Mouse (Mus musculus): Measurements from ENCODE around the gene Slitrk3.
"Not testable (repeated sequence)": the region's sequence is repeated elsewhere in the genome, so short reads cannot be mapped to it uniquely, and the experiment has no call there.

The Slitrk3 gene

GRCm38 (mm10) chr3:73057197-73057811, at the start of gene Slitrk3:
Gene Slitrk3 (minus strand): TSS chr3:73057803.
- DNase-seq, result no peak

GRCm38 (mm10) chr3:73094445-73094844, 36.8 kb upstream of the Slitrk3 start:
- not testable (repeated sequence) for DNase-seq

GRCm38 (mm10) chr3:73084620-73085019, 27.0 kb upstream of the Slitrk3 start:
- DNase-seq, result no peak

GRCm38 (mm10) chr3:73065823-73066755, 8.5 kb upstream of the Slitrk3 start:
- DNase-seq, result peak; percentile 12 to 62

GRCm38 (mm10) chr3:73058190-73058589, 587 bp upstream of the Slitrk3 start:
- DNase-seq, result no peak

- no peak for DNase-seq
Observed at GRCm38 (mm10) chr3:73056492-73057196, 959 bp downstream of the Slitrk3 start.

DNA sequence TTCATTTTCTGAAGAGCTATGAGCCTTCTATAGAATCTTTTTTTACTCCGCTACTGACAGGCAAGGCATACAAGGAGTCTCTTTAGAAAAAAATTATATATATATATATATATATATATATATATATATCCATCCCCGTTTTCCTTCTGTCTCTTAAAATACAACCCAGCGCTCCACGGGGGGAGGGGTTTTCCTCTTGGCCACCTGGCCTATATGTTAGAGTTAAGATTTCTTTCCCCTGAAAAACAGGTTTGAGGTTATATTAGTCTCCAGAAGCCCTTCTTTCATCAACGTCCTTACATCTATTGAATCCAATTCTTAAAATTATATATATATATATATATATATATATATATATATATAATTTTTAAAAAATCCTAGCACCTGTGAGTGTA, 1.6 kb downstream of the Slitrk3 start:
- no peak for DNase-seq

DNA sequence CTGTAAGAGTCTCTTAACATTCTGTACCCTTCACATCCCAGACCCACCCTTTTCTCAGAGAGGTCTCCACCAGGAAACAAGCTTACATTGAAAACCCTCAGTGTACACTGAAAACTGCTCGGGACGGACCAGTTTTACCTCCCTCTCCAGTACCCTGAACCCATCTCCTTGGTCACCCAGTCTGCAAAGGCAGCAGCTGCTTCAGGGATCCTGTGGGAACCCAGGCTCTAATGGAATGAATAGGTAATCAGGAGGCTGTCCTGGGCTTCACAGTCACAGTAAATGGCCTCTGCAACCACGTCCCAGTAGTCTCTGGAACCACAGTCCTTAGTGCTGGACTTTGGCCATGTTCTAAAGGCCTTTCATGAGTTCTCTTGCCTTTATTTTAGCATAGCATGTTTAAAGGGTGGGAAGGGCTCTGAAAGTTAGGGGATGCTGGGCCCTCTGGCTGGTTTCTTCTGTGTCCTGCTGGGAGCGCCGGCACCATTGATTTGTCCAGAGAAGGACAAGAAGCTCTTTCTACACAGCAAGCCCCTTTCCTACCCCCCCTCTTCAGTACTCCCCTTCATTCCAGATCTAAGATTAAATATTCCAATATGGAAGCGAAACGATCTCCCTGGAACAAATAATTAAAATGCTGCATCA, 2.1 kb downstream of the Slitrk3 start:
- DNase-seq, result no peak

- DNase-seq, result no peak
Observed at GRCm38 (mm10) chr3:73053451-73053931, 4.1 kb downstream of the Slitrk3 start.

- peak; percentile 8 to 25 for DNase-seq
Observed at GRCm38 (mm10) chr3:73046248-73046647, 11.4 kb downstream of the Slitrk3 start.

DNA sequence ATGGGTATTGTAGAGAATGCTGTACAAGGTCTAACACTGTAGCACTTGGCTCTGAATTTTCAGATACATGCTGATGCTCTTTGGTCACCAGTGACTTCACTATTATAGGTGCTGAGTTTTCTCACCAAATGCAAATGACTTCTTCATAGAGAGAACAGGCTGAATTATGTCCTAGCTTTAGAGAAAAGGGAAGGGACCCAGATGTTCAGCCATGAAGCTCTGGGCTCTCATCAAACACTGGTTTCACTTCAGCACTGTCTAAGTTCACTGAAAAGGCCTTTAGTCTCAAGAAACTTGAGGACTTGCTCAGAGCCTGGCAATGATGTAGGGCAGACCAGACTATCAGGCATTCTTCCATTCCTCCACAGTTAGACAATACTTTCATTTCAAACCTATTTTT, 15.3 kb downstream of the Slitrk3 start:
- DNase-seq, result no peak

DNA sequence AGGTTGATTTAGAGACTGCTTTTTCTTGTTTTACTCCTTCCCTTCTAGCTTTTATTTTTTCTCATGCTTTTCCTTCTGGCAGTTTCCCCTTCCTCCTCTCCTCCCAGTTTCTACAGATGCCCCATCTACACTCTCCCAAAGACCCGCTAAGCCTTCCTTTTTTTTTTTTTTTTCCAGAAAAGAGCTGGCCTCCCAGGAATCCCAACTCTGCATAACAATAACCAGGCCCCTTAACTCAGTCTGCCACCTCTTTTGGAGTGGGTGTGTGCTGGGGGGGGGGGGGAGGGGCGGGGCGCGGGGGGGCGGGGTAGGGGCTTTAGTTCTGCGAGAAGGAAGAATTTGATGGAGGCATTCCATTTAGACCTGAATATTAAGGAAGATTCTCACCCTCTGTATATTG, 51.6 kb downstream of the Slitrk3 start:
- no peak for DNase-seq

DNA sequence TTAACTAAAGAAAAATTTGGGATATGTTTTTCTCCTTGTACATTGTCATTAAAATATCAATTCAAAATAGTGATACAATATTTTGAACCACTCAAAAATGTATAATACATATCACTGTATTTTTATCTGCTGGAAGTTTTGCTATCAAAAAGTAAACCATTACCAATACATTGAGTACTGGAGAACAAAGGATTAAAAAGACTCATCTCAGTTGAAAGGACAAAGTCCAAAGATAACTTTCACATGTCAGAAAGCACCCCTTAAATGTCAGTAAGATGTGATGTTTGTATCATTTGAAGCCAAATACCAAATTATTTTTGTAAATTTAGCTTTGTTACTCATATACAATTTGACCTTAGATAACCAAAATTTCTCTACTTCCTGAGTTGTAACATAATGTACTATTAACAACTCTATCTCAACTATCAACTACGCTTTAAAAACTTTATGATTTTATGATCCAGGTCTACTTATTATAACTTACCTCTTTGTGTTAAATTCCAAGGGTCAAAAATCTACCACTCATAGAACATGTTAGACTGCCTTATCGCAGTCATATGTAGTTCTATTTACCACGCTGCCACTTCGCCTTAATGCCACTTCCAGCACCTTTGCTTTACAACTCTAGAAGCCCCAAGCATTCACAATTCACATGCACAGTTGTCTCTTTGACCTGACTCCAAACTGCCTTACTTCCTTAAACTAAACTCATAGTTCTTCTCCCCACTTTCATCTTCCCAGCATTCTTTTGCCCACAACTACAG, 54.5 kb downstream of the Slitrk3 start:
- no peak for DNase-seq

DNA sequence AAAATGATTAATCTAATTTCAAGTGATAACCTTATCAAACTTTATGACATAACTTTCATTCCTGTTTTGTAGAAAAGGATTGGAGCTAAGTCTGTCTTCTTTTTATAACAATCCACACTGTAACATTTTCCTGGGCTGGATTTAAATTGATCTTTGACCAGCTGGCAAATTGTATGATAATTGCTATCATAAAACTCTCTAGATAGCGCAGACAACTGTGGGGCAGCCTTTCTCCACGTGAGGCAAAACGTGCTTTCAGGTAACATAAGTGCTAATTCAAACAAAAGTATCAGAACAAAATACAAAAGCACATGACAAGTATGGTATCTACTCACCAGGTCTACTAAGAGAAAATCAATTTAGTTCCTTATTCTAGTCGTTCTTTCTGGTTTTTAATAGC, 60.1 kb downstream of the Slitrk3 start:
- DNase-seq, result no peak

Measured in kidney, adult 8-10 months (tissue).